Mouse (Mus musculus) ovary, postnatal 14 days (tissue): ENCODE measurements around the gene Tarbp1.
"Not testable (repeated sequence)": the region's sequence is repeated elsewhere in the genome, so short reads cannot be mapped to it uniquely, and the experiment has no call there.

Experiments used
- DNase-seq: peaks from one replicate; pipeline ENCODE4 v3.0.0; 2022; ENCODE audit warnings: low spot score

The Tarbp1 gene

GRCm38 (mm10) chr8:126420834-126421233, 54.0 kb downstream of the Tarbp1 start:
- DNase-seq, result no peak

GRCm38 (mm10) chr8:126405030-126405429, 69.8 kb downstream of the Tarbp1 start:
- DNase-seq, result no peak

- DNase-seq, result not testable (repeated sequence)
Measured at GRCm38 (mm10) chr8:126404550-126404949, 70.3 kb downstream of the Tarbp1 start.

GRCm38 (mm10) chr8:126398349-126398748, 76.5 kb downstream of the Tarbp1 start:
- DNase-seq, result no peak

GRCm38 (mm10) chr8:126395917-126396316, 78.9 kb downstream of the Tarbp1 start:
- DNase-seq, result no peak

GRCm38 (mm10) chr8:126395386-126395785, 79.5 kb downstream of the Tarbp1 start:
- DNase-seq, result no peak

- DNase-seq, result peak; percentile 22
Measured at GRCm38 (mm10) chr8:126391541-126391940, 83.3 kb downstream of the Tarbp1 start.

GRCm38 (mm10) chr8:126387566-126387965, 87.3 kb downstream of the Tarbp1 start:
- DNase-seq, result no peak

- DNase-seq, result no peak
Measured at GRCm38 (mm10) chr8:126382749-126383148, 92.1 kb downstream of the Tarbp1 start.

- no peak for DNase-seq
Measured at GRCm38 (mm10) chr8:126382216-126382615, 92.6 kb downstream of the Tarbp1 start.

GRCm38 (mm10) chr8:126381299-126381698, 93.6 kb downstream of the Tarbp1 start:
- no peak for DNase-seq

- no peak for DNase-seq
Measured at GRCm38 (mm10) chr8:126380141-126380540, 94.7 kb downstream of the Tarbp1 start.

GRCm38 (mm10) chr8:126379580-126379979, 95.3 kb downstream of the Tarbp1 start:
- DNase-seq, result no peak
